In the genomic region with DNA sequence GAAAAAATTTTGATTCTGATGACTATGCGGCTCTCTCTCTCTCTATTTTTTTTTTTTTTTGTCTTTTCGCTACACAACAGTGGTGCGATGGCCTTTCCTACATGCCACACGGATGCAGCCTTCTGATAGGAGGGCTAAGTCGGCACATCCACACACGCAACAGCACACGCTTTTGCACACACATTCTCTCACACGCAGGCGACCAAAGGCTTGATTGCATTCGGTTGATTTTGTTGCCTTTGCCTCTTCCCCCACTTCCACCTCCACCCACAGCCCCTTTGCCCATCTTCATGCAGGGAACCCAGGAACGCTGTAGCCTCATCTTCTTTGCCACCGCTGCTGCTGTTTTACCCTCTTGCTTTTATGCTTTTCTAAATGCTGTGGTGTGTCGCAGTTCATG, we compare ENCODE assay signal across 16 mouse cellular contexts. TPM values are rescaled to one million over a fixed set of nuclear protein-coding genes. Genes with fewer than 3 reads are reported as not detected.
DNase-seq lines count a peak whose midpoint lies in the region; ATAC-seq and TF ChIP-seq lines count a peak whose summit lies in the region.
"Had no signal": no experiment of that assay in that cellular context is flagged by ENCODE, and none has a peak within 500 bp of the region (broad histone marks: within the 10 kb centered on the region; RNA-seq: fewer than 3 reads in every experiment).

No protein-coding gene starts in this region.

- no peak for DNase-seq in midbrain, embryonic 10.5 days (ENCODE audit: low spot score)
- no peak for DNase-seq in frontal cortex, postnatal 36 days (ENCODE audit: low spot score in 2 of 2)
- no peak for DNase-seq in ovary, postnatal 36 days (ENCODE audit: low spot score)
- DNase-seq: adrenal gland, postnatal 10 days; cerebellum, postnatal 14 days; kidney, adult 8-10 months; kidney, postnatal 4 days; lung, postnatal 10 days; thymus, adult 18-20 months had no signal

- H3K27me3 ChIP-seq in midbrain, embryonic 13.5 days: no peaks in the 10 kb centered on the region
- H3K27me3 ChIP-seq in midbrain, embryonic 10.5 days (ENCODE audit: low read depth, poor library complexity, severe bottlenecking): no peaks in the 10 kb centered on the region
- no peaks in the 10 kb centered on the region for H3K27me3 ChIP-seq in forebrain, embryonic 15.5 days
- H3K27me3 ChIP-seq in hindbrain, embryonic 16.5 days (replicated peaks; ENCODE audit: control insufficient read depth, insufficient read depth, low read length): no peaks in the 10 kb centered on the region
- H3K27me3 ChIP-seq: limb, embryonic 13.5 days; liver, embryonic 15.5 days had no signal

- TF ChIP-seq POLR2A in olfactory bulb, adult 2 months (IDR thresholded peaks at IDR 0.05; ENCODE audit: insufficient read depth, low read depth, low read length): no peak

- no peak for ATAC-seq in midbrain, embryonic 13.5 days
- no peak for ATAC-seq in forebrain, embryonic 15.5 days (replicated peaks)
- ATAC-seq in hindbrain, embryonic 16.5 days: peak; percentile 49

- H3K27ac ChIP-seq in midbrain, embryonic 13.5 days: peak overlapping the region; percentile 88
- no peak overlapping the region for H3K27ac ChIP-seq in midbrain, embryonic 10.5 days (replicated peaks)
- peak overlapping the region; percentile 90 for H3K27ac ChIP-seq in forebrain, embryonic 15.5 days (replicated peaks)
- H3K27ac ChIP-seq in hindbrain, embryonic 16.5 days (ENCODE audit: low read depth, low read length): peak overlapping the region; percentile 88
- peak overlapping the region; percentile 97 for H3K27ac ChIP-seq in olfactory bulb, adult 2 months (ENCODE audit: insufficient read depth, low read depth, low read length)
- H3K27ac ChIP-seq: limb, embryonic 13.5 days; liver, embryonic 15.5 days had no signal

- peak overlapping the region; percentile 65 for H3K4me2 ChIP-seq in midbrain, embryonic 13.5 days (replicated peaks)
- H3K4me2 ChIP-seq in forebrain, embryonic 15.5 days (replicated peaks): peak overlapping the region; percentile 41
- peak overlapping the region; percentile 70 for H3K4me2 ChIP-seq in hindbrain, embryonic 16.5 days (ENCODE audit: low read length)
- H3K4me2 ChIP-seq: limb, embryonic 13.5 days; liver, embryonic 15.5 days had no signal

- peak overlapping the region; percentile 54 for H3K4me3 ChIP-seq in midbrain, embryonic 13.5 days (replicated peaks)
- no peak overlapping the region; the same call in 1 of the 2 replicates for H3K4me3 ChIP-seq in midbrain, embryonic 10.5 days
- H3K4me3 ChIP-seq in forebrain, embryonic 15.5 days: peak overlapping the region; percentile 55
- peak overlapping the region; percentile 55 for H3K4me3 ChIP-seq in hindbrain, embryonic 16.5 days (ENCODE audit: low read length)
- H3K4me3 ChIP-seq in olfactory bulb, adult 2 months (ENCODE audit: insufficient read depth, low read depth, low read length): peak overlapping the region; percentile 57
- H3K4me3 ChIP-seq: erythroblast, embryonic 14.5 days; limb, embryonic 13.5 days; liver, embryonic 15.5 days had no signal

- H3K9ac ChIP-seq in midbrain, embryonic 13.5 days (replicated peaks): peak overlapping the region; percentile 54
- peak overlapping the region; percentile 52 for H3K9ac ChIP-seq in forebrain, embryonic 15.5 days (replicated peaks)
- peak overlapping the region; percentile 54 for H3K9ac ChIP-seq in hindbrain, embryonic 16.5 days (ENCODE audit: low read depth, low read length)
- H3K9ac ChIP-seq: limb, embryonic 13.5 days; liver, embryonic 15.5 days had no signal

- 76% methylated on average over 13 of the region's 13 CpGs for WGBS in midbrain, embryonic 13.5 days
- 92% methylated on average over 13 of the region's 13 CpGs for WGBS in midbrain, embryonic 10.5 days
- WGBS in forebrain, embryonic 15.5 days: 71% methylated on average over 13 of the region's 13 CpGs
- WGBS in hindbrain, embryonic 16.5 days: 74% methylated on average over 13 of the region's 13 CpGs
- WGBS in olfactory bulb, adult 2 months: 30% methylated on average over 13 of the region's 13 CpGs

- H3K36me3 ChIP-seq in midbrain, embryonic 13.5 days: no peaks in the 10 kb centered on the region
- no peaks in the 10 kb centered on the region for H3K36me3 ChIP-seq in midbrain, embryonic 10.5 days
- H3K36me3 ChIP-seq in forebrain, embryonic 15.5 days: no peaks in the 10 kb centered on the region
- no peaks in the 10 kb centered on the region for H3K36me3 ChIP-seq in hindbrain, embryonic 16.5 days (ENCODE audit: control insufficient read depth, insufficient read depth, low read length)
- H3K36me3 ChIP-seq: limb, embryonic 13.5 days; liver, embryonic 15.5 days had no signal

- TF ChIP-seq CTCF in olfactory bulb, adult 2 months (IDR thresholded peaks at IDR 0.05; ENCODE audit: insufficient read depth, low read depth, low read length): no peak

- H3K9me3 ChIP-seq in midbrain, embryonic 13.5 days: no peaks in the 10 kb centered on the region
- no peaks in the 10 kb centered on the region for H3K9me3 ChIP-seq in midbrain, embryonic 10.5 days (replicated peaks)
- no peaks in the 10 kb centered on the region for H3K9me3 ChIP-seq in forebrain, embryonic 15.5 days
- no peaks in the 10 kb centered on the region for H3K9me3 ChIP-seq in hindbrain, embryonic 16.5 days (ENCODE audit: control insufficient read depth, low read length)
- H3K9me3 ChIP-seq: limb, embryonic 13.5 days; liver, embryonic 15.5 days had no signal

- H3K4me1 ChIP-seq in midbrain, embryonic 13.5 days (replicated peaks): peaks cover 20% of the 10 kb centered on the region; the same call in 1 of the 2 replicates
- H3K4me1 ChIP-seq in midbrain, embryonic 10.5 days: peaks cover 16% of the 10 kb centered on the region
- H3K4me1 ChIP-seq in forebrain, embryonic 15.5 days: peaks cover 18% of the 10 kb centered on the region
- H3K4me1 ChIP-seq in hindbrain, embryonic 16.5 days (ENCODE audit: control insufficient read depth, insufficient read depth, low read depth, low read length): peaks cover 6% of the 10 kb centered on the region; the same call in 1 of the 2 replicates
- peaks cover 6% of the 10 kb centered on the region for H3K4me1 ChIP-seq in olfactory bulb, adult 2 months (ENCODE audit: control insufficient read depth, insufficient read depth, low read length)
- H3K4me1 ChIP-seq: liver, embryonic 15.5 days had no signal

RNA-seq across cellular contexts. Expression of a gene that starts 3.6 kb away (rescaled TPM):
- polyA plus RNA-seq in midbrain, embryonic 13.5 days (2015; fragmentation: Nextera tagmentation; extraction: Ambion mirVana): 72.4 and 88.1 TPM in 2 replicates
- polyA plus RNA-seq in midbrain, embryonic 10.5 days (2016; fragmentation: Nextera tagmentation; extraction: Ambion mirVana): 5.2 and 18.0 TPM in 2 replicates
- 93.5 and 99.5 TPM in 2 replicates for polyA plus RNA-seq in forebrain, embryonic 15.5 days (2015; fragmentation: Nextera tagmentation; extraction: Ambion mirVana)
- 98.5 and 99.6 TPM in 2 replicates for polyA plus RNA-seq in hindbrain, embryonic 16.5 days (2015; fragmentation: Nextera tagmentation; extraction: Ambion mirVana)
- 756 TPM in 1 of 2 replicates, not detected in the other for polyA plus RNA-seq in olfactory bulb, adult 2 months (2012; ENCODE audit: insufficient read depth, insufficient read length, low replicate concordance, missing spikeins)
- polyA plus RNA-seq: erythroblast, embryonic 14.5 days had no signal
